Mouse (Mus musculus) adrenal gland, adult 8-10 months (tissue): ENCODE measurements around the gene Pex14. TPM values are rescaled to one million over a fixed set of nuclear protein-coding genes. Genes with fewer than 3 reads are reported as not detected.
"Not testable (repeated sequence)": the region's sequence is repeated elsewhere in the genome, so short reads cannot be mapped to it uniquely, and the experiment has no call there.

ENCODE experiments used
- DNase-seq: peaks from one replicate; pipeline ENCODE4 v3.0.0; 2022
- total RNA-seq, 4 experiments: library from RNA; stranded (reverse); gene quantifications; 2 replicates each; pipeline ENCODE4 v1.2.4; 2022

The Pex14 gene
- total RNA-seq, result 10 to 100 TPM; 63.2 to 74.7 (median 67.3) TPM

DNA sequence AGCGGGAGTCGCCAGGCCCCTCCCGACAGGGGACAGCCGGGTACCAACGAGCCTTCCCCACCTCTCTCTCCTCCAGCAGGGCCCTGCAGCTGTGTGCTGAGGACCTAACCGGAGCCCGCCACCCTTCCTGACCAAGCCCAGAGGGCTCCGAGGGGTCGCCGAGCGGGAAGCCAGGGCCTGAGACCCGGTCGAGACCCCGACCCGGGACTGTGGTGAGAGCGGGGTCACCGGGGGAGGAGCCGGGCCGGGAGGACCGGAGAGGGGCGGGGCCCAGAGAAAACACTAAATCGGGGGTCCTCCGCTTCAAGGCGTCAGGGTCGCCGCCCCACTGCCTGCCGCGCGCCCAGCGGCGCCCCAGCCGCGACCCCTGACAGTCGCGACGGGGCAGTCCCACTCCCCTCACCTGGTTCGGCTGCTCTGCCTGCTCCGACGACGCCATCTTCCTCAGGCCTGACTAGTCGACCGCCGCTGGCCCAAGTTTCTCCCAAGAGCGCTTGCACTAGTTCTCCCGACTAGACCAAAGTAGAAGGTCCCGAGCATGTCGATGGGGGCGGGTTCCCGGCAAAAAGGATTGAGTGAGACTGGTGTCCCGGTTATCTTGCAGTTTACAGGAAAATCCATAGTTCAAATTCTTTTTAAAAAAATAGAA, at the start of gene Pex14:
TSS of gene Pex14 (minus strand) at position 508 of the 649 bp plus-strand sequence.
- peak; percentile 88 for DNase-seq

DNA sequence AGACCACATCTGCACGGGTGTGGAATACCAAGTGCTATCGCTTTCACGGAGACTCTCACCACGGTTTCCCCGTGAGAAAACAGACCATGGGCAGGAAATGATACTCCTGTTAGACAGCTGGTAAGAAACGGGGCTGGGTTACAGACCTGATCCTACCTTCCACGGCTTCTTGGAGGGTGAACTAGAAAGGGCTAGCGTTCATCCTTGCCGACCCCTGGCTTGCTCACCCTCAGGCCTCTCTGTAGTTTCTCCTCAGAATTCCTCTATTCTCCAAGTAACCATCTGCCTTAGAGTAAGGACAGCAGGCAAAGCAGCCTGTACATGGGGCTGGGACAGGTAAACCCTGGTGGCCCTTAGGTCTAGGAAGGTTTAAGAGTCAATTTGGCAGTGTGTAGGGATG, 49.5 kb upstream of the Pex14 start:
- DNase-seq, result no peak

DNA sequence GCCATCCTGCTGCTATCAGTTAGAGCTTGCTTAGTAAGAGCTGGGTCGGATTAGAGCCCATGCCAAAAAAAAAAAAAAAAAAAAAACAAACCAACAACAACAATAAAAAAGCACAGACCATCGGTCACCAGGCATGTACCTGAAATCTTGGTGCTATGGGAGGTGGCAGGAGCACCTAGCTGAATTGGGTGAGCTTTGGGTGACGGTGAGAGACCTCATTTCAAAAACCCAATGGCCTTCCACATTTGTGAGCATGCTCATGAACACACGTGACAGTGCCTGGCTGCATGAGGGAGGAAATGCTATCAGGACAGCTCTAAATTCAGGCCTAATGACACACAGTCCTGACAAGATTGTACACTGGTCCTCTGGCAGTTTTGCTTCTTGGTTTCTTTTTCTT, 48.4 kb upstream of the Pex14 start:
- DNase-seq, result no peak

DNA sequence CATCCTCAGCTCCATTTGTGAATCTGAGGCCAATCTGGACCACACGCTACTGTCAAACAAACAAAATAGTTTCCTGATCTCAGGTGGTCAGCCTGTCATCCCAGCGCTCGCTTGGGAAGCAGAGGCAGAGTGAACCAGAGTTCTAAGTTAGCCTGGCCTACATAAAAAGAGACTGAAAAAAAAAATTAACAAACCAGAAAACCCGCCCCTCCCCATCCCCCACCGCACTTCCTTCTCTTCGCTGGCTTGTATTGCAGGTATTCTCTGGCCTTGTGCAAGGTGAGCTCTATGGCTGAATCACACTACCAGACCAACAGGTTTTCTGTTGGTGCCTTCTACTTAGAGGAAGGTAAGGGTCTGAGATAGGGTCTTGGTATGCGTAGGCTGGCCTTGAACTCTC, 47.9 kb upstream of the Pex14 start:
- no peak for DNase-seq

DNA sequence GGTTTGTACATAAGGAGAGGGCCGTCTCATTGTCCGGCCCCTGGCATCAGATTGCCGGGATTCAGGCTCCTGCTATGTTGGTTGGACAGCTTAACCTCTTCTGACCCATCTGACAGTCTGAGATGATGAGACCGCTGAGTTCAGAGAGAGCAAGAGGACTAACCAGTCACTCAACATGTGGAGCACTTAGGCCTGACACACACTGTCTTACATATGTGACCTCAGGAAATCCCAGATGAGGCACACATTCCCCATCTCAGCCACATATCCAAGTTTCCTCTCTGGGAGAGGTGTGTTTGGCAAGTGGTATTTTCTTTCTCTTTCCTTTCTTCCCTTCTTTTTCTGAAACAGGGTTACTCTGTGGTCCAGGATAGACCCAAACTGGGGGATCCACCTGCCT, 45.5 kb upstream of the Pex14 start:
- DNase-seq, result no peak

DNA sequence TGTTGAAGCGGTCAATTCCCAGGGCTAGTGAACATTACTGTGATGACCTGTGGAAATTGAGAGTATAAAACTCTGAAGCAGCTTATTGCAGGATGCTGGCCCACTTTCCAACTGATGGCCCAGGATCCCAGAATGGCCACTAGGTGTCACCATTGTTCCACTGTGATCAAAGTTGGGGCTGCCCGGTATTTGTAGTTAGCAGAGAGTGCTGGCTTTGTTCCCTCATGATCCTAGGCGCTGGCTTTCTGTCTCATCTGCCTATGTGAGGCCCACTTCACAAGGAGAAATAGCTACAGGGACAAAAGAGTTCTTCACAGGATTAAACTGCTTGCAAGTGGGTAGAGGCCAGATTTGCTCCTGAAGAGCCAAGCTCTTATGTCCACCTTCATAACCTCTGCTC, 44.8 kb upstream of the Pex14 start:
- DNase-seq, result peak; percentile 72

DNA sequence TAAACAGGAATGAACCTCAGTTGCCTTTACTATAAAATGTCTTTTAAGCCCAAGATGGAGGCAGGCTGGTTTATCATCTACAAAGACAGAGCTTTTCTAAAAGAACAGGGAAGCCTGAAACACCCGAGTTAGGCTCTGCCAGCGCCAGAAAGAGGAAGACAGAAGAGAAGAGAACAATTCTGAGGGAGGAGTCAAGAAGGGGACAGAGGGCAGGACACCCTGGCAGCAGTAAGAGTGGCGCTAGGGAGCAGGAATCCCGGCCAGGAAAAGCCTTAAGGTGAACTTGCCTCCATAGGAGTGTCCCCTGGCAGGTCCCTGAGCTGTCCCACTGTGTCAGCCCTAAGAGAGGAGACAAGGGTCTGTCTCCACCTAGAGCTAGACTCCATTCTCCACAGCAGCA, 43.9 kb upstream of the Pex14 start:
- DNase-seq, result no peak

DNA sequence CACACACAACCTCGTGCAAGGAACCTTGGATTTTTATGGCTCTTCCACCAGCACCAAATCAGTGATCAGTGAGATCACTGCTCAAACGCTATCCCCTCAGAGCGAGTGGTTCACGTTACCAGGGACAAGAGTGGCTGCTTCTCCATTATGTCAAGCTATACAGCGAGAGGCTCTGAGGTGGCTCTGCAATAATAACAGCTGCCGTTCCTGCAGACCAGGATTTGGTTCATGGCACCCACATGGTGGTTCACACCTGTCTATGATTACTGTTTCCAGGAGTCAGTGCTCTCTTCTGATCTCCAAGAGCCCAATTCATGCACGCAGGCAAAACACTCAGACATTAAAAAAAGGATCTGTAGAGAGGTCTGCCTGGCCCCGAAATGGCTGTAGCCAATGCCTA, 38.8 kb upstream of the Pex14 start:
- DNase-seq, result no peak

DNA sequence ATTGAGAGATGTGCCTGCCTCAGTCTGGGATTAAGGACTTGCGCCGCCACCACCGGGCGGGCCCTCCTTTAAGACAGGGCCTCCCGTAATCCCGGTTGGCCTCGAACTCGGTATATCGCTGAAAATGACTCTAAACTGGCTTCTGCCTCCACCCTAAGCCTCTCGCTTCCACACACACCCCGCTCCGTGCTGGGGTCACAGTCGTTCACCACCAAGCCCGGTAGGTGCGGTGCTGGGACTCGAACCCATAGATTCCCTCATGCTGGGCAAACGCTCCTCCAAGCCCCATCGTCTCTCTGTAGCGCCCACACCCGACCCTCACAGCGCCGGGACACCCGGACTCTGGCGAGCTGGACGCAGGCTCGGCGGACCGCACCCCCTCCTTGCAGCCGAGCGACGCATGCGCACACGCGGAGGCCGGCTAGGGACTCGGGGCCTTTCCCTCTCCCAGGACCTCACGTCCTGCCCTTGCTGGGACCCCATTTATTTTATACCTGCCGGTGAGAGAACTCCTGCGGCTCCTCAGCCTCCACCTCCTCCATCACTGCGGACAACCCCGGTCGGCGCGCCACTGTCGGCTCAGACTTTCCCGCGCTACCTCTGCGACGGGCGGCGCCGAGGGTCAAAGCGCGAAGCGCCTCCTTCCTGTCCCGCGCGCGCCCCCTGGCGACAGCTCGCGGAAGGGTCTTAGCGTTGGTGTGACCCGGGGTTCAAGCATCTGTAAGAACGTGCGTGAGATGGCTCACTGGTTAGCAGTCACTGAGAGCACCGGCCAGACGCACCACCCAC, 37.5 kb upstream of the Pex14 start, which contains the start of gene Cenps:
TSS of gene Cenps (minus strand) at position 648 of the 789 bp plus-strand sequence.
- peak; percentile 78 for DNase-seq

DNA sequence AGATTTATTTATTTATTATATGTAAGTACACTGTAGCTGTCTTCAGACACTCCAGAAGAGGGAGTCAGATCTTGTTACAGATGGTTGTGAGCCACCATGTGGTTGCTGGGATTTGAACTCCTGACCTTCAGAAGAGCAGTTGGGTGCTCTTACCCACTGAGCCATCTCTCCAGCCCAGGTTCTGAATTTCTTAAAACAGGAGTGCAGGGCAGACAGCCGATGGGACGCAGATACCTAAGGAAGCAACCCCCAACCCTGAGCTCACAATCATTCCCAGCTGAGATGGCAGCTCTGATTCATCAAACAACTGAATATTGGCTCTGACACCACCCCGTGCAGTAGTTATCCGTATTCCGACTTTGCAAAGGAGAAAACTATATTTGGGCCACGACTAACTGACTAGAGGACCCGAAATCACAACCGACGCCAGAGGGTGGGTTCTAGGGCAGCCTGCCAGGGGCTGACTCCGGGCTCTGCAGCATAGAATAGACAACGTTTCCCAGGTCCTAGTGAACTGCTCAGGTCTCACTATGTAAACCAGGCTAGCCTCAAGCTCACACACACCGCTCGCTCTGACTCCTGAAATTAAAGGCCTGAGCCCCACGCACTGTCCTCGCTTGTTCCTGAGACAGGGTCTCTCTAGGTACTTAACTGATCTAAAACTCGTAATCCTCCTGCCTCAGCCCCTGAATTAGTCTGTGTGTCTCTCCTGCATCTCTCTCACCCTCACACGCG, 36.6 kb upstream of the Pex14 start:
- DNase-seq, result no peak

DNA sequence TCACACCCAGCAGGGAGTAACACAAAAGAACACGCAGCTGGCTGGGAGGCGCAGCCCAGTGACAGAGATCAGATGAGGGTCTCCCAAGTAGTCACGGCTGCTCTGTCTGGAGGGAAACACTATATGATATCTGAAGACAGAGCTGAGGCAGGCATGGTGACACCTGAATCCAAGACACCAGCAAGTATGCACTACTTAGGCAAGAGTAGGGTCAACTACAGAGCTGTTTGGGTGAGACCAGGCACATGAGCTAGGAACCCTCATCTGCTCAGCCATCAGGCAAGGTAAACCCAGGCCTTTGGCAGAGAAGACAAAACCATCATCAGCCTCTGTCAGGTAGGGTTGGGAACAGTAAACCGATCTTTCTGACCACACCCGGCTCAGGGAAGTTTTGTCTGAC, 33.7 kb upstream of the Pex14 start:
- no peak for DNase-seq

DNA sequence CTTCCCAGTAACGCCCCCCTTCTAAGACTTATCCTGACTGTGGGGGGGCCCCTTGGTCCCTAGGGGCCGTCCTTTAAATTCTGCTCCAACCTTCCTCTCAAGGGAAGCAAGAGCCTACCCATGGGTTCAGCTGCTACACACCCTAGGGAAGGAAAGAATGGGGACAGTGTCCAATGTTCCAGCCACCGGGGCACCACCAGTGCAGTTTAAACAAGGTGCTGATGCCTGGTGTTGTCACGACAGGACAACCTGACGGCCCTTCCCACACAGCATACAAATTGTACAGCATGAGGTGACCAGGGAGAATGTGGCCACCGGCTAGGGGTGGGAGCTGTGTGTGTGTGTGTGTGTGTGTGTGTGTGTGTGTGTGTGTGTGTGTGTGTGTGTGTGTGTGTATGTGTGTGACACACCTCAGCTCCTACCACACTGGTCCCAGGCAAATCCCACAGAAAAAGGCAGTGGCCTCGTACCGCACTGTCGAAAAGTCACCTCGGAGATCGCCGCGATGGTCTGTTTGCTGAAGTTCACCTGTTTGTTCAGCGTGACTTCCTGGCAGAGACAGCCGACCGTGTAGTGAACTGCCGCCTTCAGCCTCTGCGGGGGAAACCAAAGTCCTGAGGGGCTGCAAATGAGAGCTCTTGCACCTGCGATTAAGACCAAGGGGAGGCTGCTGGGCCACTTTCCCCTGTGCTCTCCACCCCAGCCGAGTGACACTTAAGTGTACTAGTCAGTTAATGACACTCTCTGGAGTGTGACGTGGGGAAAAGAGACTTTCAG, 32.3 kb upstream of the Pex14 start:
- no peak for DNase-seq

DNA sequence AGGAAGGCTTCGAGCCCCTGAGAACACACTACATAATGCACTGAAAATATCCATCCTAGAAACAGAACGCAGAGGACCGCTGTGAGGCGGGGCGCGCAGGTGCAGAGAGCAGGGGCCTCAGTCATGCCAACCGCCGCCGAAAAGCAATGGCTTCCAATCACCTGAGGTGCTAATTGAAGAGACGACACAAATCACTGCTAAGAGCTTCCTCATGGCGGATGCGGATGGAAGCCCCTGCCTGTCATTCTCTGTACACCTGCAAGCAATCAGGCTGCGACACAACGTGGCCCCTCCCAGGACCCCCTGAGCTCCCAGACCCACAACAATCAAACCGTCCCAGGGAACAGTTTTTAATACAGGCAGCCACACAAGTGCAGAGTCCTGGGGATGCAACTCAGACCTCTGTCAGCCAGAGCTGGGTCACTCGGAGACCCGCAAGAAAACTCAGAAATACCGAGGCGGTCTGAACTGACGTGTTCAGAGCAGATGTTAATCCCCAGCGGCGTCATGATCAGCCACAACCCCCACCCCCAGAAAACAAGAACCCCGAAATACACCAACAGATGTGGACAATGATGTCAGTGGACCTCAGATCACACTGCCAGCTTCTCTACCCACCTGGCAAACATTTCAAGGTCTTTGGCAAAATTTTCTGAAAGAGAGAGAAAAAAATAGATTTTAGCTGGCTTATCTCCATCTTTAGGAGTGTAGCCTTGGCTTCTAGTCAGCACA, 31.5 kb upstream of the Pex14 start:
- DNase-seq, result no peak

DNA sequence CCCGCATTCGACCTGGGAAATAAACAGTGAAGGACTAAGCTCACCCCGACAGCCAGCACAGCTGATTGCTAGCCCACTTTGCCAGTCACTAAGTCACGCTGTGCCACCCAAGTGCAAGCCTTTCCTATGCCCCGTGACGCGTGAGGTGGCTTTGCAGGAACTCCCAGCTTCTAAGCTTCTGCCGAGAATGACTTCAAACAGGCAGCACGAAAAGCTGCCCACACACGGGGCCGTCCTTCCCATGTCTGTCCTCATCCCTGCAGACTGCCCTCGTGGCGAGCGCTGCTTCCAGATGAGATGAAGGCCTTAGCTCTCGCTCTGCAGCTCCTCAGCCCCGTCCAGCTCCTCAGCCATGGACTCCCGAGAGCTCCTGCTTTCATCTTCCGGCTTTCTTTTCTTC, 28.8 kb upstream of the Pex14 start:
- no peak for DNase-seq

DNA sequence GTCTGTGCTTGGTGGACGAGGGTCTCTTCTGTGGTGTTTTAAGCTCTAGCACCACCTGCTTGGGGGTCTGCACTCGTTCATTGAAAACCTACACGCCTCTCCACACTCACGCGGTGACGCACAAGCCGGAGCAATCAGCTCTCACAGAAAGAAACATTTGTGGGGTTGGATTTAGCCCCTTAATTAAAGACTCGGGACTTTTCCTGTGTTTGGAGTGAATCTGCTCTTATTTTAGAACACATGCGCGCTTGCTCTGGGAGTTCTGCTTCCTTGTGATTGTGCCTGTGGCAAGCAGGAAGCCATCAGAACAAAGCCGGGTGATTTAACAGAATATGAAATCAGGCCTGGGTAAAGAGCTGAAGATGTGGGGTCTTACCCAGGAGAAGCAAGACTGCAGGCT, 27.0 kb upstream of the Pex14 start, which contains the start of gene Cort:
TSS of gene Cort (minus strand) at position 101 of the 400 bp plus-strand sequence.
- no peak for DNase-seq

DNA sequence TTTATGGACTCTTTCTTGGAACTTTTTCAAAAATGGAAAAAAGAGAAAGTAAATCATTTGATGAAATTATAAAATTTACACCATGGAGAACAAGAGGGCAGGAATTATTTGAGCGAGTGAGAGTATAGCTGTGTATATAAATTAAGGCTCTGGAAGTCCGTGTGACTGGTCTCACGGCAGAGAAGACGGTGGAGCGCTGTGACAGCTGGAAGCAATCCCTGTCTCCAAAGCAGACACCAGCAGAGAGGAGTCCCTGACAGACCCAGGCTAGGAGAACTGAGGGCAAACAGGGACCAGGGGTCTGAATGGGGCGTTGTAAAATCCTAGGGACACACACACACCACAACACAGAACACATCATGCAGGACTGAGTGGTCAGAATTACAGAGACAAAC, 26.4 kb upstream of the Pex14 start:
- DNase-seq, result no peak

DNA sequence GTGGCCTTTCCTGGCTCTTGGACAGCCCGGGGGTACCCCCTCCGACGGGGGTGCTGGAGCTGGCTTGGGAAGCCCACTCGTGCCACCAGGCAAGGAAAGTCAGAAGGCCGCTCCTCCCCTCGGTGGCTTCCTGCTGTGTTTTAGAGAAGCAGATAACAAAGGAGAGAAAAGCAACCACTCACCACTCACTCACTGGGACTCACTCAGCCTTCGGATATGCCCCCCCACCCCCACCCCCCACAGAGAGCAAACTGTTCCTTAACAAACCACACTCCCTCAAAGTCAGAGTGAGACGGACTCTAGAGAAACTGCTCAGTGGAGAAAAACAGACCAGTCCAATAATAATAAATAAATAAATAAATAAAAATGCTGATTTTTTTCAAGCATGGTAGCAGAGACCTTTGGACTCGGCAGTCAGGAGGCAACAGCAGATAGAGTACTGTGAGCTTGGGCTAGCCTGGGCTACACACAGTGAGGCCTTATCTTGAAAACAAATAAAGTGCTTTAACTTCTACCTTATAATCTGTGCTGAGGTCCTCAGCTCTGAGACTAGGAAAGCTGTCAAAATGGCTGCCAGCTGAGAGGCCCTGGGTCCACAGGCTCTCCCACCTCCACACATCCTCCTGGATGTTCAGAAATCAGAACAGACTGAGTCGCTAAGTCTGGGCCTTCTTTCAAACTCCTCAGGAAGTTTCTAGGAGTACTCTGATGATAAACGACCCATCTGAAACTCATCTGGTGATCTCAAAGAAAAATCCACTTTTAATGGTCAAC, 25.9 kb upstream of the Pex14 start:
- no peak for DNase-seq

DNA sequence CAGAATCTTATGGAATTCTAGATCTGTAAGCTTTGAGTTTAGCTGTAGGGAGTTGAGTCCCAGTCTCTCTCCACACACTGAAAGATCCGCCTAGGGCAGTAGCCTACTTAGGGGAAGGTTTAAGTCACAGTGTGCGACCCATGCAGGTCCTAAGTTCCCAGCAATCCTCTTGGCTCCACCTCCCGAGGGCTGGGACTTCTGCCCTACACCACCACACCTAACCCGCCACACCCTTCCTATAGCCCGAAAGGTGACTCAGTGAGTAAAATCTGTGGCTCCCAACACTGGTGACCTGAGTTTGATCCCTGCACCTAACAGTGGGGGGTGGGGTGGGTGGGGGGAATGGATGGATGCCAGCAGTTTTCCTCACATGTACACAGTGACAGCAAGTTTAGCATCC, 23.8 kb upstream of the Pex14 start:
- no peak for DNase-seq

DNA sequence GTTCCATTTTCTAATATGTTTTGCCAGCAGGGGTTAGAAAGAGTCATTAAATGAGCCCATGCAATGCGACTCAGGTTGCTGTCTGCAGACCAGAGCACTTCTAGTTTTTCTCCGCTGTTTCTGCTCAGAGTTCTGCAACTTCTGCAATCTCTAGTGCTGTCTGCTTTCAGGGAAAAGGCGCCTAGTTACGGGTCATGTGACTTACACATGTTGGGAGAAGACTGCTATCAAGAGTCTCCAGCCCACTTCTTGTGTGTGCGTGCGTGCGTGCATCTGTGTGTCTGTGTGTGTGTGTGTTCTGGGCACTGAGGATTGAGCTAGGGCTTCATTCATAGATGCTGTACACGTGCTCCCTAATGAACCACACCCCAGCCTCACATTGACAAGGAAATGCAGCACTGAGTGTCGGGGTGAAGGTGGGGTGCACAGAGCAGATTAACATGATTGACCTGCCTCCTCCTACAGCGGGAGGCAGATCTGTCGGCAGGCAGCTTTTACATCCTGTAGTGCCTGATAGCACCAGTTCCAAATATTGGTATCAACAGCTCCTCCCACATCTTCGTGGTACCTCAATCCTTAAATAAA, 20.4 kb upstream of the Pex14 start:
- not testable (repeated sequence) for DNase-seq

DNA sequence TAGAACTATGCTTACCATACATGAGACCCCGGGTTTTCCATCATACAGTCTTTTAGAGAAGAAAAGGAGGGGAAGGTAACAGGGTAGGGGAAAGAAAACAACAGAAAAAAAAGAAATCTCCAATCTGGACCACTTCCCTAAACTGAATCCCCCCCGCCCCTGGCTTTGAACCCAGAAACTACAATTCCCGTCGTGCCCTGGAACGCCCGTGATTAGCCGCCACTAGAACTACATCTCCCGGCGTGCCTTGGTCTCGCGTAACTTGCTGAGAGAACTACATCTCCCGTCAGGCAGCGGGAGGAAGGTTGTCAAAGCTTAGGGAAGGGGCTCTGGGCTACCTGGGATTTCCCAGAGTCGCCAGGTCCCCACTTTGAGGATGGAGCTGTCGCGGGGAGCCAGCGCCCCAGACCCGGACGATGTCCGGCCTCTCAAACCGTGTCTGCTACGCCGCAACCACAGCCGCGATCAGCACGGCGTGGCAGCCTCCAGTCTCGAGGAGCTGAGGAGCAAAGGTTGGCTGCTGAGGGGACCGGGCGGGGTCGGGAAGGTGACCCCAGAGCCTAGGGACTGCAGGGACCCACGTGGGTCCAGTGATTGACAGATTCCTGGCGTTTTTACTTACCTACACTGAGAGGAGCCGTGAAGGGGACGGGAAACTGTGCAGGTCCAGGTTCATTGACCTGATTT, 4.3 kb upstream of the Pex14 start, which contains the start of gene Dffa:
TSS of gene Dffa (plus strand) at position 272 of the 687 bp plus-strand sequence.
- peak; percentile 89 for DNase-seq
